In the genomic region with DNA sequence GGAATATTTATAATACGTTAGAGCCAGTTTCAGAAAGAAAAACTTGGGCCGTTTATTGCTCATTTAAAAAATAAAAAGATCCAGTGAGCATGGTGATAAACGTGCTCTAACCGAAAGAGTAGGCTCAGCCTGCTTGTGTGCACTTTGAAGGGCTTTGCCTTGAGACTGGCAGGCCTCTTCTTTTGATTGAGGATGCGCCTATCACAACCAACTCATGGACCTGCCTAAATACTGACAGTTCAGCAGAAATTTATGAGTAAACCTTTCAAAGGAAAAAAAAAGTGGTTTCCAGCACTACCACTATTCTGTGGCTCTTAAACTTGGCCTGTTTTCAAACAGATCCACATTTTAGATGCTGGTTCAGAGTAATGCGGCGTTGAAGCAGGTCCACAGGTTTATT, we compare ENCODE assay signal across 8 mouse cellular contexts. TPM values are rescaled to one million over a fixed set of nuclear protein-coding genes. Genes with fewer than 3 reads are reported as not detected.
DNase-seq lines count a peak whose midpoint lies in the region; ATAC-seq lines count a peak whose summit lies in the region.

No protein-coding gene starts in this region.

- no peaks in the 10 kb centered on the region for H3K36me3 ChIP-seq in liver, embryonic 11.5 days (ENCODE audit: control insufficient read depth, insufficient read depth, low read length)
- H3K36me3 ChIP-seq in liver, embryonic 12.5 days = peaks cover 8% of the 10 kb centered on the region; the same call in 1 of the 2 replicates
- H3K36me3 ChIP-seq in embryonic facial prominence, embryonic 15.5 days = peaks cover 16% of the 10 kb centered on the region
- H3K36me3 ChIP-seq in hindbrain, embryonic 15.5 days = no peaks in the 10 kb centered on the region
- H3K36me3 ChIP-seq in neural tube, embryonic 13.5 days = peaks cover 15% of the 10 kb centered on the region

- H3K27me3 ChIP-seq in liver, embryonic 11.5 days (replicated peaks; ENCODE audit: control insufficient read depth, insufficient read depth, low read length) = peaks cover 51% of the 10 kb centered on the region
- H3K27me3 ChIP-seq in liver, embryonic 12.5 days (replicated peaks) = peaks cover 73% of the 10 kb centered on the region
- H3K27me3 ChIP-seq in embryonic facial prominence, embryonic 15.5 days = no peaks in the 10 kb centered on the region
- H3K27me3 ChIP-seq in hindbrain, embryonic 15.5 days = 0 out of 2 replicates have a peak, but pooled peaks cover 3% of the 10 kb centered on the region
- H3K27me3 ChIP-seq in neural tube, embryonic 13.5 days = peaks cover 11% of the 10 kb centered on the region

- H3K4me1 ChIP-seq in liver, embryonic 11.5 days (replicated peaks; ENCODE audit: control insufficient read depth, insufficient read depth, low read length) = peaks cover under 1% of the 10 kb centered on the region
- peaks cover 17% of the 10 kb centered on the region for H3K4me1 ChIP-seq in liver, embryonic 12.5 days
- peaks cover 13% of the 10 kb centered on the region; the same call in 1 of the 2 replicates for H3K4me1 ChIP-seq in embryonic facial prominence, embryonic 15.5 days
- H3K4me1 ChIP-seq in hindbrain, embryonic 15.5 days (replicated peaks) = peaks cover 14% of the 10 kb centered on the region
- H3K4me1 ChIP-seq in neural tube, embryonic 13.5 days (replicated peaks) = peaks cover 46% of the 10 kb centered on the region

- H3K9me3 ChIP-seq in liver, embryonic 11.5 days (ENCODE audit: control insufficient read depth, low read length) = no peaks in the 10 kb centered on the region
- no peaks in the 10 kb centered on the region for H3K9me3 ChIP-seq in liver, embryonic 12.5 days (replicated peaks)
- no peaks in the 10 kb centered on the region for H3K9me3 ChIP-seq in embryonic facial prominence, embryonic 15.5 days (replicated peaks)
- H3K9me3 ChIP-seq in hindbrain, embryonic 15.5 days = no peaks in the 10 kb centered on the region
- H3K9me3 ChIP-seq in neural tube, embryonic 13.5 days = no peaks in the 10 kb centered on the region

- 63% methylated on average over 7 of the region's 7 CpGs for WGBS in liver, embryonic 11.5 days
- 57% methylated on average over 7 of the region's 7 CpGs for WGBS in liver, embryonic 12.5 days (ENCODE audit: insufficient replicate concordance)
- WGBS in embryonic facial prominence, embryonic 15.5 days = 46% methylated on average over 7 of the region's 7 CpGs
- WGBS in hindbrain, embryonic 15.5 days = 33% methylated on average over 7 of the region's 7 CpGs
- WGBS in neural tube, embryonic 13.5 days = 25% methylated on average over 7 of the region's 7 CpGs

- peak overlapping the region; percentile 86; the same call in 1 of the 2 replicates for H3K4me2 ChIP-seq in liver, embryonic 11.5 days
- no peak overlapping the region for H3K4me2 ChIP-seq in liver, embryonic 12.5 days
- H3K4me2 ChIP-seq in embryonic facial prominence, embryonic 15.5 days (replicated peaks) = peak overlapping the region; percentile 76
- peak overlapping the region; percentile 86 for H3K4me2 ChIP-seq in hindbrain, embryonic 15.5 days
- H3K4me2 ChIP-seq in neural tube, embryonic 13.5 days = peak overlapping the region; percentile 85

- no peak overlapping the region for H3K27ac ChIP-seq in liver, embryonic 11.5 days (ENCODE audit: low read depth, low read length)
- H3K27ac ChIP-seq in liver, embryonic 12.5 days = no peak overlapping the region
- peak overlapping the region; percentile 97 for H3K27ac ChIP-seq in embryonic facial prominence, embryonic 15.5 days (replicated peaks)
- H3K27ac ChIP-seq in hindbrain, embryonic 15.5 days (replicated peaks) = peak overlapping the region; percentile 89
- peak overlapping the region; percentile 95 for H3K27ac ChIP-seq in neural tube, embryonic 13.5 days (replicated peaks)

- no peak overlapping the region for H3K4me3 ChIP-seq in liver, embryonic 11.5 days (ENCODE audit: low read depth, low read length)
- H3K4me3 ChIP-seq in liver, embryonic 12.5 days = no peak overlapping the region
- H3K4me3 ChIP-seq in embryonic facial prominence, embryonic 15.5 days (replicated peaks) = peak overlapping the region; percentile 83
- H3K4me3 ChIP-seq in hindbrain, embryonic 15.5 days = peak overlapping the region; percentile 78
- H3K4me3 ChIP-seq in neural tube, embryonic 13.5 days = peak overlapping the region; percentile 91

- no peak overlapping the region for H3K9ac ChIP-seq in liver, embryonic 11.5 days (ENCODE audit: low read depth, low read length)
- H3K9ac ChIP-seq in liver, embryonic 12.5 days = no peak overlapping the region
- H3K9ac ChIP-seq in embryonic facial prominence, embryonic 15.5 days = no peak overlapping the region
- 0 out of 2 replicates have a peak overlapping the region, but pooled peaks have one; percentile 17 for H3K9ac ChIP-seq in hindbrain, embryonic 15.5 days
- peak overlapping the region; percentile 99 for H3K9ac ChIP-seq in neural tube, embryonic 13.5 days

- ATAC-seq in liver, embryonic 11.5 days (replicated peaks; ENCODE audit: low FRiP score) = no peak
- no peak for ATAC-seq in liver, embryonic 12.5 days
- no peak for ATAC-seq in embryonic facial prominence, embryonic 15.5 days (ENCODE audit: insufficient number of reproducible peaks, low FRiP score, low TSS enrichment, low read depth)
- no peak for ATAC-seq in hindbrain, embryonic 15.5 days (ENCODE audit: low FRiP score, low read depth)
- ATAC-seq in neural tube, embryonic 13.5 days (ENCODE audit: low read depth) = no peak
- ATAC-seq in megakaryocyte progenitor cell, adult 5-6 weeks (replicated peaks; ENCODE audit: poor library complexity) = no peak

- no peak for DNase-seq in liver, embryonic 11.5 days (ENCODE audit: low spot score)
- DNase-seq in lung, postnatal 4 days = no peak
- DNase-seq in retina, postnatal 1 day = no peak

RNA-seq across cellular contexts. Expression of gene E130114P18Rik, which starts 2.1 kb away (rescaled TPM):
- 0.60 and 0.68 TPM in 2 replicates for polyA plus RNA-seq in liver, embryonic 11.5 days (2014; fragmentation: Nextera tagmentation; extraction: Ambion mirVana)
- polyA plus RNA-seq in liver, embryonic 12.5 days (2016; fragmentation: Nextera tagmentation; extraction: Ambion mirVana) = 0.23 TPM in 1 of 2 replicates, not detected in the other
- polyA plus RNA-seq in embryonic facial prominence, embryonic 15.5 days (2015; fragmentation: Nextera tagmentation; extraction: Ambion mirVana) = 3.8 and 4.2 TPM in 2 replicates
- polyA plus RNA-seq in hindbrain, embryonic 15.5 days (2015; fragmentation: Nextera tagmentation; extraction: Ambion mirVana) = 20.2 and 23.1 TPM in 2 replicates
- 22.0 and 30.7 TPM in 2 replicates for polyA plus RNA-seq in neural tube, embryonic 13.5 days (2015; fragmentation: Nextera tagmentation; extraction: Ambion mirVana)
- not detected in 2 replicates for total RNA-seq in megakaryocyte progenitor cell, adult 5-6 weeks (2015)
- not detected in 2 replicates for total RNA-seq in megakaryocyte progenitor cell, adult 5-6 weeks (2017)

RNA-seq across cellular contexts. Expression of gene Nfia, which starts 7.5 kb away (rescaled TPM):
- 8.7 and 11.3 TPM in 2 replicates for polyA plus RNA-seq in liver, embryonic 11.5 days (2014; fragmentation: Nextera tagmentation; extraction: Ambion mirVana)
- 3.8 and 4.5 TPM in 2 replicates for polyA plus RNA-seq in liver, embryonic 12.5 days (2016; fragmentation: Nextera tagmentation; extraction: Ambion mirVana)
- 55.4 and 58.0 TPM in 2 replicates for polyA plus RNA-seq in embryonic facial prominence, embryonic 15.5 days (2015; fragmentation: Nextera tagmentation; extraction: Ambion mirVana)
- 39.5 and 47.1 TPM in 2 replicates for polyA plus RNA-seq in hindbrain, embryonic 15.5 days (2015; fragmentation: Nextera tagmentation; extraction: Ambion mirVana)
- polyA plus RNA-seq in neural tube, embryonic 13.5 days (2015; fragmentation: Nextera tagmentation; extraction: Ambion mirVana) = 45.1 and 51.6 TPM in 2 replicates
- total RNA-seq in megakaryocyte progenitor cell, adult 5-6 weeks (2015) = 21.5 and 35.1 TPM in 2 replicates
- 1.5 and 3.9 TPM in 2 replicates for total RNA-seq in megakaryocyte progenitor cell, adult 5-6 weeks (2017)

Comparison
In these comparisons a context has a peak if more than half of its experiments do, and no peak if none do; other contexts are left out.
1. H3K27ac ChIP-seq: peak in embryonic facial prominence, embryonic 15.5 days (single experiment), hindbrain, embryonic 15.5 days (single experiment) and neural tube, embryonic 13.5 days (single experiment); none in liver, embryonic 11.5 days (single experiment) and liver, embryonic 12.5 days (single experiment).
2. H3K4me3 ChIP-seq: peak in embryonic facial prominence, embryonic 15.5 days (single experiment), hindbrain, embryonic 15.5 days (single experiment) and neural tube, embryonic 13.5 days (single experiment); none in liver, embryonic 11.5 days (single experiment) and liver, embryonic 12.5 days (single experiment).
3. H3K9ac ChIP-seq: peak in hindbrain, embryonic 15.5 days (single experiment) and neural tube, embryonic 13.5 days (single experiment); none in liver, embryonic 11.5 days (single experiment), liver, embryonic 12.5 days (single experiment) and embryonic facial prominence, embryonic 15.5 days (single experiment).